Mouse (Mus musculus) mouse embryonic stem cell (cell line): ENCODE data around the gene Tmem104.

Experiments used
- in situ Hi-C, 2 experiments: fragments of 300-500 bp; cut with MboI; formaldehyde crosslinking; loops; 1 replicate in 1 of 2; 3 replicates in 1 of 2; pipeline ENCODE4 v1.14.3; 2019 to 2020; ENCODE audit warnings: low sequenced_read_pairs in 2 of 2, low pct_unique_long_range_greater_than_20kb in 1 of 2, mixed read lengths in 1 of 2; ENCODE audit not compliant: unreplicated experiment in 1 of 2

The Tmem104 gene

GRCm38 (mm10) chr11:115267958-115268357 is 80.7 kb downstream of the Tmem104 start:
- in situ Hi-C loops, result loop anchor here in 1 of 2 experiments (25.0 kb wide), 1 partner anchor 106 kb away; the partner anchor contains the start of gene Slc9a3r1

- in situ Hi-C loops, result loop anchor here (5.0 to 25.0 kb wide), 3 partner anchors 67 to 175 kb away; partner anchors contain the start of genes Rab37 (in 1 of the 2) and Slc9a3r1 (in 1 of the 2)
These were observed 82.2 kb downstream of the Tmem104 start for GRCm38 (mm10) chr11:115269330-115270066.

- in situ Hi-C loops, result loop anchor here (5.0 to 25.0 kb wide), 3 partner anchors 68 to 176 kb away; partner anchors contain the start of genes Rab37 (in 1 of the 2) and Slc9a3r1 (in 1 of the 2)
These were observed 83.0 kb downstream of the Tmem104 start for GRCm38 (mm10) chr11:115270148-115270861.

- in situ Hi-C loops, result loop anchor here (5.0 to 25.0 kb wide), 3 partner anchors 69 to 176 kb away; partner anchors contain the start of genes Rab37 (in 1 of the 2) and Slc9a3r1 (in 1 of the 2)
These were observed 83.8 kb downstream of the Tmem104 start for GRCm38 (mm10) chr11:115271052-115271451.

- in situ Hi-C loops, result loop anchor here (5.0 to 25.0 kb wide), 3 partner anchors 69 to 177 kb away; partner anchors contain the start of genes Rab37 (in 1 of the 2) and Slc9a3r1 (in 1 of the 2)
These were observed 84.2 kb downstream of the Tmem104 start for GRCm38 (mm10) chr11:115271481-115271880.

- in situ Hi-C loops, result loop anchor here (5.0 to 25.0 kb wide), 3 partner anchors 71 to 178 kb away; partner anchors contain the start of genes Rab37 (in 1 of the 2) and Slc9a3r1 (in 1 of the 2)
These were observed 85.7 kb downstream of the Tmem104 start for GRCm38 (mm10) chr11:115272894-115273498.

GRCm38 (mm10) chr11:115273735-115274134 is 86.4 kb downstream of the Tmem104 start:
- in situ Hi-C loops, result loop anchor here (5.0 to 25.0 kb wide), 3 partner anchors 71 to 179 kb away; partner anchors contain the start of genes Rab37 (in 1 of the 2) and Slc9a3r1 (in 1 of the 2)

GRCm38 (mm10) chr11:115274178-115274577 is 86.9 kb downstream of the Tmem104 start:
- in situ Hi-C loops, result loop anchor here (5.0 to 25.0 kb wide), 3 partner anchors 72 to 179 kb away; partner anchors contain the start of genes Rab37 (in 1 of the 2) and Slc9a3r1 (in 1 of the 2)

GRCm38 (mm10) chr11:115274771-115275170 is 87.5 kb downstream of the Tmem104 start:
- in situ Hi-C loops, result loop anchor here (5.0 to 25.0 kb wide), 3 partner anchors 72 to 180 kb away; partner anchors contain the start of genes Rab37 (in 1 of the 2) and Slc9a3r1 (in 1 of the 2)

- in situ Hi-C loops, result loop anchor here in 1 of 2 experiments (10.0 kb wide), 1 partner anchor 181 kb away; the partner anchor contains the start of gene Rab37
These were observed 88.2 kb downstream of the Tmem104 start for GRCm38 (mm10) chr11:115275509-115275908.

- in situ Hi-C loops, result loop anchor here in 1 of 2 experiments (10.0 kb wide), 1 partner anchor 181 kb away; the partner anchor contains the start of gene Rab37
These were observed 88.7 kb downstream of the Tmem104 start for GRCm38 (mm10) chr11:115275954-115276353.

- in situ Hi-C loops, result loop anchor here in 1 of 2 experiments (10.0 kb wide), 1 partner anchor 182 kb away; the partner anchor contains the start of gene Rab37
These were observed 89.7 kb downstream of the Tmem104 start, which contains the start of gene Fdxr for GRCm38 (mm10) chr11:115276780-115277603. Gene Fdxr, minus strand, starts transcription at chr11:115277050.

GRCm38 (mm10) chr11:115277604-115277975 is 90.3 kb downstream of the Tmem104 start:
- in situ Hi-C loops, result loop anchor here in 1 of 2 experiments (10.0 kb wide), 1 partner anchor 183 kb away; the partner anchor contains the start of gene Rab37

- in situ Hi-C loops, result loop anchor here in 1 of 2 experiments (10.0 kb wide), 1 partner anchor 183 kb away; the partner anchor contains the start of gene Rab37
These were observed 90.9 kb downstream of the Tmem104 start for GRCm38 (mm10) chr11:115278176-115278575.

- in situ Hi-C loops, result loop anchor here in 1 of 2 experiments (10.0 kb wide), 1 partner anchor 185 kb away; the partner anchor contains the start of gene Rab37
These were observed 92.4 kb downstream of the Tmem104 start for GRCm38 (mm10) chr11:115279726-115280125.

- in situ Hi-C loops, result no loop called here
These were observed 95.0 kb downstream of the Tmem104 start for GRCm38 (mm10) chr11:115282295-115282694.
